Mouse (Mus musculus): Measurements from ENCODE around the gene Il18bp. TPM values are rescaled to one million over a fixed set of nuclear protein-coding genes. Genes with fewer than 3 reads are reported as not detected.
A peak's percentile ranks its signal among the peaks of the same experiment; 100 is the strongest.

The Il18bp gene
- polyA plus RNA-seq, 1 experiment = 18.9 TPM

DNA sequence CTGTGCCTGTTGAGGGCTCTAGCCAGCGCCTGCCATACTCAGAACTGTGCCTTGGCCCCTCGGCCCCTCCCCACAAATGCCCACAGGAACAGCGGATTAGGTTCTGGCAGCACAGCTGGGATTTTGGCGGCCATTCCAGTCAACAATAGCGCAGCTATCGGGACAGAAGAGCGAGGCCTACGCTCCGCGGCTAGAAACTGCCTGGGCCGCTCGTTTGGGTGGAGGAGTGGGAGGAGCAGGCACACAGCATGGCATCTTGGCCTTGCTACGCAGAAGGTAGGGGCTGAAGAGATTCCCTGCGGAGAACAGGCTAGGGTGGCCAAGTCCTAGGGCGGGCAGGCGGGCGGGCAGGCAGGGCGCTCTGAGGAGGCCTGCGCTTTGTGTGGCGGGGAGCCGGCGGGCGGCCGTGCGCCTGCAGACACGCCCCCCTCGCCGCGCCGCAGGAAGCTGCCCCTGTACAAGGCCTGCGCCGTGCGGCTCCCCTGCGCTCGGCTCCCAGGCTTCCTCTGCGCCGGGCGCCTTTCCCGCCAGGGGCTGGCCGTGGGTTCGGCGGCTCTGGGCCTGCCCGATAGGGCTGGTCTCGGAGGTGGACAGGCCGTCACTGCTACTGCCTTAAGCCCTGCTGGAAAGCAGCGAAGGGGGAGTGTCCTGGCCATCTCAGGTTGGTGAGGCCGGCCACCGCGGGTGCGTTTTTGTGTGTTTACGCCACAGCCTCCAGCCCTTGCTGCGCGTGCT is 48.6 kb downstream of the Il18bp start:
- Histone ChIP-seq H3K27ac (ENCODE audit: insufficient read depth, low read depth, low read length) (peak overlapping the region; percentile 90), H3K4me3 (ENCODE audit: insufficient read depth, low read depth, low read length) (peak overlapping the region; percentile 80), H3K36me3 (ENCODE audit: control insufficient read depth, insufficient read depth, low read length) (no peaks in the 10 kb centered on the region), H3K27me3 (replicated peaks; ENCODE audit: control insufficient read depth, insufficient read depth, low read length) (no peaks in the 10 kb centered on the region), H3K4me1 (ENCODE audit: control insufficient read depth, insufficient read depth, low read length) (peaks cover 33% of the 10 kb centered on the region)
- peak; percentile 92 for DNase-seq
- WGBS = under 1% methylated on average over 48 of the region's 53 CpGs
- TF ChIP-seq CTCF (conservative IDR thresholded peaks at IDR 0.05; ENCODE audit: insufficient read depth, insufficient read length, low read depth, low read length) = no peak
- peak; percentile 27 for TF ChIP-seq POLR2A (IDR thresholded peaks at IDR 0.05; ENCODE audit: low read depth, low read length)

DNA sequence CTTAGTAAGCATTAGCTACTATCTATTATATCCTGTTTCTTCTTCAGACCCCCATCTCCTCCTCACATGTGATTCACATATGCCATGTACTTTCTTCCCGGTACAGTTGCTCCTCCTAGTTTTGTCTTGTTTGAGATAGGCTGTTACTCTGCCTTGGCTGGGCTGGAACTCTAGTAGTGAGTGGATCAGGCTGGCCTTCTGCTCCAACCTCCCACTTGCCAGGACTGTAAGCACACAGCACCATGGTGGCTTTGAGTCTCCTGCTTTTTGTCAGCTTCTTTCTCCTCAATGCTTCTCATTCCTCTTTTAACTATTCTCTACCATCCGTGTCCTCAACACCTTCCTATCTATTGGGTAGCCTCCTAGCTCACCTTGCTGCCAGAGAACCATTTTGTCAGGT is 49.7 kb downstream of the Il18bp start:
- peak overlapping the region; percentile 3; the same call in 1 of the 2 replicates for H3K27ac ChIP-seq (ENCODE audit: insufficient read depth, low read depth, low read length)
- no peak for DNase-seq
- peaks cover 33% of the 10 kb centered on the region for H3K4me1 ChIP-seq (ENCODE audit: control insufficient read depth, insufficient read depth, low read length)
- H3K36me3 ChIP-seq (ENCODE audit: control insufficient read depth, insufficient read depth, low read length) = no peaks in the 10 kb centered on the region
- H3K4me3 ChIP-seq (ENCODE audit: insufficient read depth, low read depth, low read length) = no peak overlapping the region
- TF ChIP-seq POLR2A (IDR thresholded peaks at IDR 0.05; ENCODE audit: low read depth, low read length) (no peak), CTCF (conservative IDR thresholded peaks at IDR 0.05; ENCODE audit: insufficient read depth, insufficient read length, low read depth, low read length) (no peak)
- no peaks in the 10 kb centered on the region for H3K27me3 ChIP-seq (replicated peaks; ENCODE audit: control insufficient read depth, insufficient read depth, low read length)
- WGBS = 57% methylated on average over 2 of the region's 2 CpGs

DNA sequence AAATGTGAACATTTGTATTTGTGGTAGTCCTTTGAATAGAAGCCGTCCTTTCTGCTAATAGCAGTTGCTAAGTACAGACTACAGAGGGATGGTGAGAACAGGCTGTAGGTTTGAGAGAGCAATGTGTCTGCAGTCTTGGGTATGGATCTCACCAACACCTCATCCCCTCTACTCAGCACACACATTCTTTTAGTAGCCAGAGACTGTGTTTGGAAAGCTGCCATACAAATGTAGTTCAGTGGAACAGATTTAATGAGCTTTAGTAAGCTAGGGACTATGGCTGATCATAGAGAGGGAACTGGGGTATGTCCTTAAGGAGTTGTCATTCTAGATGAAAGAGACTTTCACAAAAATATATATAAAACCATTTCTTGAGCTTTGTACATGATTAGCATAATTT is 51.2 kb downstream of the Il18bp start:
- DNase-seq = peak; percentile 47
- H3K4me3 ChIP-seq (ENCODE audit: insufficient read depth, low read depth, low read length) = no peak overlapping the region
- no peak overlapping the region for H3K27ac ChIP-seq (ENCODE audit: insufficient read depth, low read depth, low read length)
- H3K27me3 ChIP-seq (replicated peaks; ENCODE audit: control insufficient read depth, insufficient read depth, low read length) = no peaks in the 10 kb centered on the region
- peaks cover 20% of the 10 kb centered on the region for H3K4me1 ChIP-seq (ENCODE audit: control insufficient read depth, insufficient read depth, low read length)
- 88% methylated on average over 1 of the region's 1 CpGs for WGBS
- no peaks in the 10 kb centered on the region for H3K36me3 ChIP-seq (ENCODE audit: control insufficient read depth, insufficient read depth, low read length)
- TF ChIP-seq POLR2A (IDR thresholded peaks at IDR 0.05; ENCODE audit: low read depth, low read length) (no peak), CTCF (conservative IDR thresholded peaks at IDR 0.05; ENCODE audit: insufficient read depth, insufficient read length, low read depth, low read length) (no peak)

DNA sequence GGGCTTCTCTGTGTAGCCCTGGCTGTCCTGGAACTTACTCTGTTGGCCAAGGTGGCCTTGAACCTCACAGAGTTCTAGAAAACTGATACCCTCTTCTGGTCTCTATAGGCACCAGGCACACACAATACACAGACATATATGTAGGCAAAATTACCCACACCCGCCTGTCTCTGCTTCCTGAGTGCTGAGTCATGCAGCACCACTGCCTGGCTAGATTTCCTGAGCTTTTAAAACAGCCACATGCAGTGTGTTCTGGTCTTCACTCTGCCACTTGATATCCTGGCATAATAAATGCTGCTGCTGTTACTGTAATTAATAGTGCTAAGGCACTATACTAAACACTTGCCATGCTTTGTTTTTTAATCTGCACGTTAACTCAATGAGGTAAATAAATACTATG is 52.9 kb downstream of the Il18bp start:
- 40% methylated on average over 2 of the region's 2 CpGs for WGBS
- DNase-seq = peak; percentile 34
- peaks cover 12% of the 10 kb centered on the region for H3K4me1 ChIP-seq (ENCODE audit: control insufficient read depth, insufficient read depth, low read length)

More for the DNA sequence above, 52.9 kb downstream of the Il18bp start:
- H3K4me3 ChIP-seq (ENCODE audit: insufficient read depth, low read depth, low read length) = no peak overlapping the region
- no peaks in the 10 kb centered on the region for H3K27me3 ChIP-seq (replicated peaks; ENCODE audit: control insufficient read depth, insufficient read depth, low read length)
- TF ChIP-seq CTCF (conservative IDR thresholded peaks at IDR 0.05; ENCODE audit: insufficient read depth, insufficient read length, low read depth, low read length) (no peak), POLR2A (IDR thresholded peaks at IDR 0.05; ENCODE audit: low read depth, low read length) (no peak)
- H3K36me3 ChIP-seq (ENCODE audit: control insufficient read depth, insufficient read depth, low read length) = no peaks in the 10 kb centered on the region
- H3K27ac ChIP-seq (ENCODE audit: insufficient read depth, low read depth, low read length) = peak overlapping the region; percentile 57; the same call in 1 of the 2 replicates

Other genes starting within 250 kb of the Il18bp start
- gene Phox2a, start 200.4 kb downstream of the Il18bp start, polyA plus RNA-seq (2012; rRNA removed) = 0.20 TPM in 1 of 2 replicates, not detected in the other
- gene Inppl1, start 180.5 kb downstream of the Il18bp start, polyA plus RNA-seq (2012; rRNA removed) = 62.1 and 81.3 TPM in 2 replicates
- gene Folr2, start 161.5 kb downstream of the Il18bp start, polyA plus RNA-seq (2012; rRNA removed) = 11.2 and 11.7 TPM in 2 replicates
- gene Anapc15, start 155.0 kb downstream of the Il18bp start, polyA plus RNA-seq (2012; rRNA removed) = 40.2 and 42.6 TPM in 2 replicates
- 942 and 1,044 TPM in 2 replicates for gene Folr1, start 147.9 kb downstream of the Il18bp start, polyA plus RNA-seq (2012; rRNA removed)
- 255 and 267 TPM in 2 replicates for gene Lamtor1, start 112.8 kb downstream of the Il18bp start, polyA plus RNA-seq (2012; rRNA removed)
- gene Tomt, start 112.3 kb downstream of the Il18bp start, polyA plus RNA-seq (2012; rRNA removed) = 0.09 and 0.14 TPM in 2 replicates
- 19.6 and 21.6 TPM in 2 replicates for gene Lrrc51, start 84.8 kb downstream of the Il18bp start, polyA plus RNA-seq (2012; rRNA removed)
- 71.8 and 77.5 TPM in 2 replicates for gene Numa1, start 84.6 kb downstream of the Il18bp start, polyA plus RNA-seq (2012; rRNA removed)
- 42.7 and 43.8 TPM in 2 replicates for gene Rnf121, start 46.8 kb upstream of the Il18bp start, polyA plus RNA-seq (2012; rRNA removed)
- 12.3 and 13.2 TPM in 2 replicates for gene Xndc1, start 46.8 kb upstream of the Il18bp start, polyA plus RNA-seq (2012; rRNA removed)
- 1.8 and 2.5 TPM in 2 replicates for gene Xntrpc, start 47.0 kb upstream of the Il18bp start, polyA plus RNA-seq (2012; rRNA removed)
- gene Trpc2, start 64.4 kb upstream of the Il18bp start, polyA plus RNA-seq (2012; rRNA removed) = not detected in 2 replicates
- 0.08 and 3.8 TPM in 2 replicates for gene Art1, start 83.1 kb upstream of the Il18bp start, polyA plus RNA-seq (2012; rRNA removed)
- gene Art5, start 90.8 kb upstream of the Il18bp start, polyA plus RNA-seq (2012; rRNA removed) = 0.15 and 0.33 TPM in 2 replicates
- gene Chrna10, start 98.1 kb upstream of the Il18bp start, polyA plus RNA-seq (2012; rRNA removed) = 0.03 TPM in 1 of 2 replicates, not detected in the other
- 13.0 and 13.3 TPM in 2 replicates for gene Nup98, start 191.5 kb upstream of the Il18bp start, polyA plus RNA-seq (2012; rRNA removed)
- gene Pgap2, start 191.5 kb upstream of the Il18bp start, polyA plus RNA-seq (2012; rRNA removed) = 50.8 and 65.9 TPM in 2 replicates
- gene Rhog, start 237.4 kb upstream of the Il18bp start, polyA plus RNA-seq (2012; rRNA removed) = 39.2 and 52.3 TPM in 2 replicates
- gene Stim1, start 249.1 kb upstream of the Il18bp start, polyA plus RNA-seq (2012; rRNA removed) = 33.6 and 37.0 TPM in 2 replicates

Measured in kidney, adult 2 months (tissue).